Mouse (Mus musculus) mouse embryonic stem cell (cell line): Measurements from ENCODE around the gene Cbarp.

Source experiments
- in situ Hi-C, 2 experiments: fragments of 300-500 bp; cut with MboI; formaldehyde crosslinking; loops; 1 replicate in 1 of 2; 3 replicates in 1 of 2; pipeline ENCODE4 v1.14.3; 2019 to 2020; ENCODE audit warnings: low sequenced_read_pairs in 2 of 2, low pct_unique_long_range_greater_than_20kb in 1 of 2, mixed read lengths in 1 of 2; ENCODE audit not compliant: unreplicated experiment in 1 of 2

The Cbarp gene

GRCm38 (mm10) chr10:80115290-80115943, 25.2 kb downstream of the Cbarp start, which contains the start of gene Stk11:
TSS of gene Stk11 (plus strand) at chr10:80115803.
- in situ Hi-C loops: no loop called here

- in situ Hi-C loops: loop anchor here in 1 of 2 experiments (5.0 kb wide), 1 partner anchor 127 kb away; the partner anchor contains the start of gene Cnn2
These were observed 26.0 kb downstream of the Cbarp start for GRCm38 (mm10) chr10:80114341-80115284.

DNA sequence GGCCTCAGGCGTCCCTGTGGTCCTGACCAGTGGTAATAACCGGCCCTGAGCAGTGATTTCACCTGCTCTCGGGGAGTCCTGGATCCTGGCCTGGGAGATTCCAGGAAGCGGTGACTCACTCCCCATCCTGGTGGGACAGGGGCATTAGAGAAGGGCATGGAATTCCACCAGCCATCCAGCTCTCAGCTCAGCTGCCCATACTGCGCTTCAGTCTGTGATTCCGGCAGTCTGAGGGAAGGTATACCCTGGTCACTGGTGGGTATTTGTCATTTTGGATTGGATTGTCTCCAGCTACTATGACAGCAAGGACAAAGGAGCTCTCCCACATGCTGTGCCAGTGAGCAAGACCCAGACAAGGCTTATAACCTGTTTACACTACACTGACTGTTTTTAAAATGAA, 33.0 kb downstream of the Cbarp start:
- in situ Hi-C loops: no loop called here

GRCm38 (mm10) chr10:80105926-80106325, 34.7 kb downstream of the Cbarp start:
- in situ Hi-C loops: no loop called here

- in situ Hi-C loops: no loop called here
These were observed 35.2 kb downstream of the Cbarp start, which contains the start of gene Sbno2 for GRCm38 (mm10) chr10:80105460-80105859. TSS of gene Sbno2 (minus strand) at chr10:80105571.

DNA sequence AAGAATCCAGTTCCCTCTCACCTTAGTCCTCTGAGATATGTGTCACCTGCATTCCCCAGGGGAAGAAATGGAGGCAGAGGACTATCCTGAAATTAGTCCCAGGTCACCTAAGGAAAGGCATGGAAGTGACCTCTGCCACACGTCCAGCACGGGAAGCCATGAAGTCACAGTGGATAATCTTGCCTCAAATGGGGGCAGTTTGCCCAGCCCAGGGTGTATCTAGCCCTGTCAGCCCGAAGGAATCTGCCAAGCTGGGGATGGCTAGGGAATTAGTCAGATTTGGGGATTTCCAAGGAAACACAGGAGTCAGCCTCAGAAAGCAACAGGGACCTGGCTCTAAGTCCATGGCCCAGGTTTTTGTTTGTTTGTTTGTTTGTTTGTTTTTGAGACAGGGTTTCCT, 36.5 kb downstream of the Cbarp start:
- in situ Hi-C loops: no loop called here

GRCm38 (mm10) chr10:80103032-80103431, 37.6 kb downstream of the Cbarp start:
- in situ Hi-C loops: no loop called here

DNA sequence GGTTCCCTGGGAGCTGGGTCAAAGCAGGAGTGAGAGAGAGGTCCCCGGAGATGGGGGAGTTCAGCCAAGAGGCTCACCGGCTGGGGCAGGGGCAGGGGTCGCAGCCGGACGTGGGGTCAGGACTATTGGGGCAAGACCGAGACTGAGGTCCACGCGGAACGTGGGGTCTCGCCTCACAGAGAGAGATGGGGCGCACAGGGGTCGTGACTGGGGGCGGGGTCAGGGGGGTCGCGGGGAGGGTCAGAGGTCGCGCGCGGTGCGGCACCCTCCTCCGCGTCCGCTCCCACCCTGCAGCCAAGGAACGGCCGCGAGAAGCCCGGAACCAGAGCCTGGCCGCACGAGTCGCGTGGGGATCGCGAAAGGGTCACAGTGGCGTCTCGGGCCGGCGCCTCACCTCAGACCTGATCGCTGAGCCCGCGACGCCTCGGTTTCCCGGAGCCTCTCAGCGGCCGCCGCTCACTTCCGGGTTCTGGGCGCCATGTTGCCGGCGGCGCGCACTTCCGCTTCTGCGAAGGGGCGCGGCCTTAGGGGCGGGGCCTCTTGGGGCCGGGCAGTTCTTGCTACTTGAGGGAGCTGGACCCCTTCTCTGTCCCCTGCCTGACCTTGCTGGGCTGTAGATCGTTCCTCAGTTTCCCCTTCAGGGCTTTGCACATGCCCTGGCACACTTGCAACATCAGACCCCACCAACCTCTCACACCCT, 38.3 kb downstream of the Cbarp start:
- in situ Hi-C loops: no loop called here

- in situ Hi-C loops: no loop called here
These were observed 39.7 kb downstream of the Cbarp start for GRCm38 (mm10) chr10:80100982-80101381.

GRCm38 (mm10) chr10:80098630-80099029, 42.0 kb downstream of the Cbarp start:
- in situ Hi-C loops: no loop called here

- in situ Hi-C loops: no loop called here
These were observed 43.4 kb downstream of the Cbarp start for GRCm38 (mm10) chr10:80097275-80097674.

DNA sequence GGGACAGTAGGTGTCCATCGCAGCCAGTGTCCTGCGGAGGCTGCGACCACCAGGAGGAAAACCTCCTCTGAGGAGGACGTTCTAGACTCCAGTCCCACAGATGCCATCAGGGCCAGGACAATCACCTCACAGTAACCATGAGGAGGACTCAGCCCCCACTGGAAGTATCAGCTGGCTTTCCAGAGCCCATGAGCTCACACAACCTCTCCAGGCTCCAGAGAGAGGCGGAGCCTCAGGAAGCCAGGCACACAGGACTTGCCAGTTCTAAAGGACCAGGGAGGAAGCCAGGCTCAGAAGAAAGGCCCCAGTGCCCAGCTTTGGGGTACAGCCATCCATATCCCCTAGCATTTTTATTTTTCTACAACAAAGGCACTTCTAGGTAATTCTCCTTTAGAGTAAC, 45.1 kb downstream of the Cbarp start:
- in situ Hi-C loops: no loop called here

GRCm38 (mm10) chr10:80094684-80095083, 46.0 kb downstream of the Cbarp start:
- in situ Hi-C loops: no loop called here

DNA sequence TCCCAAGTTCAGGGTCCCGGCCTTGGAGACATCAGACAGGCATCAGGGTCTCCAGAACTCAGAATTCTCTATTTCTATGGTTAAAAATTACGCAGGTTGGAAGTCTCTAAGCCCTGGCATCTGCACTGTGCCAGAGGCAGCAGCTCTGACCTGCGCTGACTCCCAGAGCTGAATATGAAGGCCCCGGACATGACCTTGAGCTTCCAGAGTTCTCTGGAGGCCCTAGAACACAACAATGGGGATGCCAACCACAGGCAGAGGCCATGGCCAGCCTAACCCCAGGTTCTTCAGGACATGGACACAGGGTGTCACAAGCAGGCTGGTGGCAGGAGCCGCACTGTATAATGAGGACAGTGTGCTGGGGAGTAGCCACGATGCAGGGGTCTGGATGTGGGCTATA, 46.5 kb downstream of the Cbarp start:
- in situ Hi-C loops: no loop called here

DNA sequence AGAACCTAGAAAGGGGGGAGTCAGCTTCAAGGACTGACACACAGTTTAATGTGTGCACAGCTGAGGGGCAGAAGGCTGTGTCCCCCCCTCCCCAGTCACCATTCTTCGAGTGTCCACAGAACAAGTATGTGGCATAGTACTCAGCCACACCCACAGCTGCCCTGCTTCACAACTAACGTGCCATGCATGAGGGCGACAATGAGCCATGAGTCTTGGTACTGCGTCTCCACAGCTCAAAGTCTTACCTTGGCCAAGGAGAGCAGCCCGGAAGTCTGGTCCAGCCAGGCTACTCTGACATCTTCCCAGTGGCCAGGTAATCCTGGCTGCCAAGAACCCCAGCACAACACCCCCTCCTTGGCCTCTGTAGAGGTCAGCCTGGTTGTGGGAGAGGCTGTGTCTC, 47.9 kb downstream of the Cbarp start:
- in situ Hi-C loops: no loop called here

DNA sequence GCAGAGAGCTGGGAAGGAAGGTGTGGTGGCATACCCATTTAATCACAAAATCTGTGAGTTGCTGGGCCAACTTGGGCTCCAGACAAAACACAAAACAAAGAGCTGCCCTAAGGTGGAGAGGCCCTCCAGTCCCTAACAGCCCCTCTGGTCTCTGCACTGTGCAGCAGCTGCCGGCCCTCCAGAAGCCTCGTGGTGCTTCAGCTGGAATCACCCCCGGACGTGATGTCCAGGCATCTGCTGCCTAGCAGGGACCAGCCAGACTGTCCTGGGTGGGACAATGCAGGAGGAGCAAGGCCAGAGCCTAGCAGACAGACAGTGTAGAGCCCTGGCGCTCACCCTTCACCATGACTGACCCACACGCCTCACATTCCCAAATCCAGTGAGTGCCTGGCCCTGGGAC, 49.1 kb downstream of the Cbarp start:
- in situ Hi-C loops: no loop called here

- in situ Hi-C loops: no loop called here
These were observed 51.5 kb downstream of the Cbarp start for GRCm38 (mm10) chr10:80089146-80089545.

- in situ Hi-C loops: no loop called here
These were observed 53.2 kb downstream of the Cbarp start for GRCm38 (mm10) chr10:80087483-80087882.

DNA sequence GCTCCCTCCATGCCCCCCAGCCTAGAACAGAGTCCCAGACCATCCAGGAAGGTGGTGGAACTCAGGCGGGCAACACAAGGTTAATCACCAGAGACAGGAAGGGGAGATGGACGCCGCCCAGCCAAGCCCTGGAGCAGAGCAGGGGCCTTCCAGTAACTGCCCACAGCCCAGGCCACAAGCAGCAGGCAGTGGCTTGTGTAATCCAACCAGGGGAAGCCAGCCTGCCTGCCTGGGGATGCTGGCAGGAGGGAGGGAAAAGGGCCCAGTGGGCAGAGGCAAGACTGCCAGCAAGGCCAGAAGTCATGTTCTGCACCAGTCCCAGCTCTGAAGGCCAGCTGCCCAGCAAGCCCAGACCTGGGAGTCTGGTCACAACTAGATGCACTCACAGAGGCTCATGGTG, 53.8 kb downstream of the Cbarp start:
- in situ Hi-C loops: no loop called here
